Mouse (Mus musculus) midbrain, embryonic 10.5 days (tissue): ENCODE results near the gene G0s2. TPM values are rescaled to one million over a fixed set of nuclear protein-coding genes. Genes with fewer than 3 reads are reported as not detected.

Source experiments
- DNase-seq: peaks from one replicate; pipeline ENCODE4 v3.0.0-alpha.2; 2017; ENCODE audit warnings: low spot score
- H3K27ac ChIP-seq: fragments of 300-500 bp; sonication (generic); replicated peaks from 2 replicates; pipeline ENCODE4 v1.5.1; 2016; ENCODE audit warnings: mild to moderate bottlenecking
- H3K27me3 ChIP-seq: fragments of 300-500 bp; sonication (generic); 2 replicates; pipeline ENCODE4 v1.6.1; 2016; ENCODE audit warnings: low read depth, mild to moderate bottlenecking; ENCODE audit not compliant: poor library complexity, severe bottlenecking
- H3K36me3 ChIP-seq: fragments of 300-500 bp; sonication (generic); 2 replicates; pipeline ENCODE4 v1.6.1; 2016; ENCODE audit warnings: mild to moderate bottlenecking, moderate library complexity
- H3K4me1 ChIP-seq: fragments of 300-500 bp; sonication (generic); 2 replicates; pipeline ENCODE4 v1.6.1; 2016
- H3K4me3 ChIP-seq: fragments of 300-500 bp; sonication (generic); 2 replicates; pipeline ENCODE4 v1.5.1; 2016; ENCODE audit warnings: mild to moderate bottlenecking, moderate library complexity
- H3K9me3 ChIP-seq: fragments of 300-500 bp; sonication (generic); replicated peaks from 2 replicates; pipeline ENCODE4 v1.6.1; 2016; ENCODE audit warnings: mild to moderate bottlenecking
- WGBS: fragments of 180-500 bp; shearing (Covaris S2); methylation state at CpG from one replicate; pipeline ENCODE4 v1.1.7; 2016; 5-methylcytosine and 5-hydroxymethylcytosine counted together
- polyA plus RNA-seq: library from polyadenylated mRNA; unstranded; fragments of >200 nt; fragmentation: Nextera tagmentation; extraction: Ambion mirVana; gene quantifications from 2 replicates; pipeline ENCODE4 v1.2.1, GENCODE M21; 2016

G0s2 gene
- polyA plus RNA-seq, 1 experiment from 2014 or later: 9.0 TPM

DNA sequence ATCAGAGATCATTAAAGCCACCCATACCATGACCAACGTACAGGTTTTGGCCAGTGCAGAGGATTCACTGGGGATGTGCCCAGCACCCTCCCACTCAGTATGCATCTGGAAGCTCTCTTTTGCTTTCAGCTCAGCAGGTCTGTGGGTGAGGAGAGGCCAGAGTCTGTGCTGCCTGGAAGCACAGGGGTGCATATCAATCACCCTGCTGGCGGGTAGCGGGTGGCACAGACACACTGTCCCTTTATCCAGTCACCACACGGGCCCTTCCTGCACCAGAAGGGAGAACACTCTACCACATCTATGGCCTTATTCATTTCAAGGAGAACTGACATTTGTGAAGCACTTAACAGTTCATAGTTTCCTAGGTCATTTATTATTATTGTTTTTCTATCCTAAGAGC is 34.6 kb downstream of the G0s2 start:
- WGBS: 70% methylated on average over 4 of the region's 4 CpGs
- H3K36me3 ChIP-seq: no peaks in the 10 kb centered on the region
- no peaks in the 10 kb centered on the region; the same call in 1 of the 2 replicates for H3K4me1 ChIP-seq
- no peak overlapping the region for H3K27ac ChIP-seq
- H3K4me3 ChIP-seq: no peak overlapping the region
- H3K27me3 ChIP-seq: no peaks in the 10 kb centered on the region
- no peak for DNase-seq
- H3K9me3 ChIP-seq: no peaks in the 10 kb centered on the region

DNA sequence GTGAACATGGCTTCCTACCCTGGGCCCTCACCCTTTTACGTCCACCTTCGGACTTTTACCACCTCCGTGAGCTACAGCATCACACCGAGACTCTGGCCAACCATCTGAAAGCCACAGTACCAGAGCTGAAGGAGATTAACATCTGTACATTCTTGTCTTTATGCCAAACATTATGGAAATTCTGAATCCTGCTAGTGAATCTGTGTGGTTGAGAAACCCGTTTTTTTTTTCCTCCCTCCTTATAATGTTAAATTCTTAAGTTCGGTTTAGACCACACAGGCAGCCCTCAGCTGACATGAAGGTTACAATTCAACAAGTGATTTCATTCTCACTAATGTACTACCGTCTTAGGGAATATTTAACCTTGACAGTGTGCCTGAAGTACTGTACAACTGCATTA is 38.1 kb downstream of the G0s2 start:
- Histone ChIP-seq H3K36me3 (no peaks in the 10 kb centered on the region), H3K4me1 (no peaks in the 10 kb centered on the region), H3K4me3 (no peak overlapping the region), H3K27me3 (peaks cover 34% of the 10 kb centered on the region), H3K9me3 (no peaks in the 10 kb centered on the region), H3K27ac (no peak overlapping the region)
- WGBS: 93% methylated on average over 7 of the region's 7 CpGs
- no peak for DNase-seq

DNA sequence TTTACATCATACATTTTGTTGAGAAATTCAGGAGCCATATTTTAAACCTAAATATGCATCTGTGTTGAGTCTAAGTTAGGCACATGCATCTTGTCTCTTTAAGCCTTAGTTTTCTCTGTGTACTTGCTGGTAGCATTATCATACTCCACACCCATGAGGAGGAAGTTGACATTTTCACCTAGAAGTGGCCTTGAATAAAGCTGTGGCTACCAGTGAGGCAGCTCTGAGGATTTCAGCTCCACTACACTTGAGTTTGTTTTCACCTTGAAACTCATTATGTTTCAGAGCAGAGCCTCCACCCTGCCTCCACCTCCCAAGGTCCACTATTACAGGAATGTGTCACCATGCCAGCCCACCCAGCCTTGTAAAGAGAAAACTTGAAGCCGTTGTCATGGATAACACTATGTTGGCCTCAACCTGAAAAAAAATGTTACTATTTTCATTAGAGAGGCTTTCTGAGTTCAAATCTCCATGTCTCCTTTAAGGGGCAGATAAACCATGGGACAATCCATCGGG is 38.8 kb downstream of the G0s2 start:
- H3K4me1 ChIP-seq: no peaks in the 10 kb centered on the region
- no peak overlapping the region for H3K27ac ChIP-seq
- no peaks in the 10 kb centered on the region for H3K36me3 ChIP-seq
- H3K9me3 ChIP-seq: no peaks in the 10 kb centered on the region
- no peak overlapping the region for H3K4me3 ChIP-seq
- no peak for DNase-seq
- 90% methylated on average over 2 of the region's 2 CpGs for WGBS
- H3K27me3 ChIP-seq: peaks cover 39% of the 10 kb centered on the region

DNA sequence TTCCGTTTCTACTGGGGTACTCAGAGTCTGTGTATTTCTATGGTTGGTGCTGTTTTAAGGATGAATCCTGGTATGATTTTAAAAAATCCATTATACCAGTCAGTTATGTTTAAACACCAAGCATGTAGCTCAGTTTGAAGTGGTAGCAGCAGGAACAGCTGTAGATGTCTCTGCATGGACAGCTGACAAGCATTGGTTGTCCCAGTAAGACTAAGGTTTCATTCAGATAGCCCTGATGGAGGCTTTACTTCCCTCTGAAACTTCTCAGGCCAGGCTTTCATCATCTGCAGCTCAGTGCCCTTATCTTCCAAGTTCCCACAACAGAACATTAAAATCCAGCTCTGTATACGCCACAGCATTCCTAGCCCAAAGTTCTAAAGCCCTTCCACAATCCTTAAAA is 40.3 kb downstream of the G0s2 start:
- 92% methylated on average over 2 of the region's 2 CpGs for WGBS
- H3K4me1 ChIP-seq: peaks cover 9% of the 10 kb centered on the region
- no peak overlapping the region for H3K27ac ChIP-seq
- H3K36me3 ChIP-seq: no peaks in the 10 kb centered on the region
- H3K9me3 ChIP-seq: no peaks in the 10 kb centered on the region
- peaks cover 39% of the 10 kb centered on the region for H3K27me3 ChIP-seq
- DNase-seq: no peak
- H3K4me3 ChIP-seq: no peak overlapping the region

DNA sequence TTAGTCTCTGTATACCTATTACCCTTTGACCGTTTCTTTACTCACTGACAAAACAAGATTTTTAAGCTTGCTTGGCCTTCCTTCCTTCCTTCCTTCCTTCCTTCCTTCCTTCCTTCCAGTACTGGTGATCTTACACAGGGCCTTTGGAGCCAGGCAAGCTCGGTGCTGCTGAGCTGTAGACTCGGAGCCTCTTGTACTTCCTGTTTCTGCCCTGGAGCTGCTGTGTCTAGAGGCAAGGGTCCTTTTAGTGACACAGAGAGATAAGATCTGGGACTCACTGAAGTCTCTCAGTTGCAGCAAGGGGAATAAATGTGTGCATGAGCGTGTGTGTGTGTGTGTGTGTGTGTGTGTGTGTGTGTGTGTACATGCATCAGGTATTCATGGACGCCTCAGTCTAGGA is 42.1 kb downstream of the G0s2 start:
- Histone ChIP-seq H3K36me3 (no peaks in the 10 kb centered on the region), H3K4me1 (peaks cover 12% of the 10 kb centered on the region), H3K4me3 (no peak overlapping the region), H3K9me3 (no peaks in the 10 kb centered on the region), H3K27ac (no peak overlapping the region), H3K27me3 (peaks cover 49% of the 10 kb centered on the region)
- 81% methylated on average over 5 of the region's 5 CpGs for WGBS
- DNase-seq: no peak

DNA sequence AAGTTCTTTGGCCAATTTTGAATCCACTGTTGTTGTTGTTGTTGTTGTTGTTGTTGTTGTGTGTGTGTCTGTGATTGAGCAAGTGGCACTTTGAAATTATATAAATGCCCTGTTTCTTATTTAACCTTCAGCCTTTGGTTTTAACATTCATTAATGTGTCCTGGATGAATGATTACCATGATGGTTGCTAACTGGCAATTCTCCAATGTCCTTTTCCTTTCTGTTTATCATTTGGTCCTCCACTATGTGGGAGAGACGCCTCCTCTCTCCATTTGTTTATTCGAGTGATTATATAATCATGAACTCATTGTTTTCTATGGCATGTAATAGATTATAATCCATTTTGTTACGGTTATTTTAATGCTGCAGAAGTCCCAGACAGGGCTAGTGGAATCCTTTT is 42.5 kb downstream of the G0s2 start:
- Histone ChIP-seq H3K4me3 (no peak overlapping the region), H3K9me3 (no peaks in the 10 kb centered on the region), H3K4me1 (peaks cover 12% of the 10 kb centered on the region), H3K27me3 (peaks cover 53% of the 10 kb centered on the region), H3K27ac (no peak overlapping the region), H3K36me3 (no peaks in the 10 kb centered on the region)
- no peak for DNase-seq
- 86% methylated on average over 3 of the region's 3 CpGs for WGBS

DNA sequence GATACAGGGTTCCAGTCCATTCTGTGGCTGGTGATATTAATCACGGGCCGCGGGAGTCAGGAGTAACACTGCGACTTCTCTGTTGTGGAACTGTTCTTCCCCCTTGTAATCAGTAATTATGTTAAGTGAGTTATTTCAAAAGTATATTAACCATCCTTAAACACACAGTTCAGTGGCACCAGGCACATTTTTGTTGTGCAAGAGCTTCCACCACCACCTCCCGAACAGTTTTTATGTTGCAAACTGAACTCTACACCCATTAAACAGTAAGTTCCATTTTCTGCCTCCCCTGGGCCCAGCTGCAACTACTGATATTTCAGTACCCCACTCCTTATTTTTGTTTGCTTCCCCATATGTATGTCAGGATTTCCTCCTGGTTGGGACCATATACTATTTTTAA is 43.4 kb downstream of the G0s2 start:
- no peak overlapping the region for H3K4me3 ChIP-seq
- WGBS: 95% methylated on average over 5 of the region's 5 CpGs
- H3K36me3 ChIP-seq: no peaks in the 10 kb centered on the region
- no peaks in the 10 kb centered on the region for H3K9me3 ChIP-seq
- H3K4me1 ChIP-seq: peaks cover 12% of the 10 kb centered on the region
- no peak overlapping the region for H3K27ac ChIP-seq
- H3K27me3 ChIP-seq: peaks cover 57% of the 10 kb centered on the region
- DNase-seq: no peak

DNA sequence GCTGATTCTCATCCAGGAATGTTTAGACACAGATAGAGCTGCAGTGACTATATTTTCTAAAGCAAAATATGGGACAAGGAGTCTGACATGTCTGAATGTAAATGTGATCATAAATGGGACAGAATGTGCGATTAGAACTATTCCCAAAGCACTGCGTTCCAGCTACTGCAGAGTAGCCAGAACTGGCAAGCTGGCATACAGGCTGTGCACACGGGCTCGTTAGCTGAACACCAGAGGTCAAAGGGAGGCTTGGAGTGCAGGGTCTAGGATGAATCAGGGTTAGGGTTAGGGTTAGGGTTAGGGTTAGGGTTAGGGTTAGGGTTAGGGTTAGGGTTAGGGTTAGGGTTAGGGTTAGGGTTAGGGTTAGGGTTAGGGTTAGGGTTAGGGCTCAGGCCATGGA is 45.5 kb downstream of the G0s2 start:
- peaks cover 58% of the 10 kb centered on the region for H3K27me3 ChIP-seq

DNA sequence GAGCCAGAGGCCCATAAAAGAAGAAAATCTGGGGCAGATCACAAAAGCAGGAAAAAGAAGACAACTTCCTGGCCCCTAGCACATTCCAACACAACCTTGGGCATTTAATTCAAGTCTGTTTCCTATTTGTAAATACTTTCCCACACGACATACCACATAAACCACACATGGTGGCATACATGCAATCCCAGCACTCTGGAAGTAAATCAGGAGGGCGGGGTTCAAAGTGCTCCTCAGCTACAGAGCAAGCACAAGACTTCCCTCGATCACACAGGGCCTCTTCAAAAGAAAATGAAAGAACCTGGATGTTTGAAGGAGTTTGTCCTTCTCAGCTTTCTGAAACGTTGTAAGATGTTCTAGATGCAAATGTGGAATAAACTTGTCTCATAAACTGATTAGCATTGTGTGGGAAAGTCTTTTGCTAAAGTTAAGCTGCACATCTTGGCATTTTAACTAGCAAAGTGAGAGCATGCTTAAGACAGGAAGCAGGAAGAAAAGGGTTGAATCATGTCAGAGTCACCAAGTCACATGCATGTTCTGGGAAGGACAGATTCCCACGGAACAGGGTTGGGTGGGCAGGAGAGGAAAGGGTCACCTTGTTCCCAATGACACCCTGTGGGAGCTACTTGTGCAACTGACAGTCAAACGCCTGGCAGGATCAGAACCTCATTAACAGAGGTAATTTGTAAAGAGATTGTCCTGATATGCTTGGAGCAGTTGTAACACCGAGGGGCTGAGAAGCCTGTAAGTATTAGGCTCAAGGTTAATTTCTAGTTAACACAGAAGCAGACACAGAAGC is 46.1 kb downstream of the G0s2 start:
- 63% methylated on average over 7 of the region's 7 CpGs for WGBS
- peaks cover 12% of the 10 kb centered on the region for H3K4me1 ChIP-seq
- peaks cover 53% of the 10 kb centered on the region for H3K27me3 ChIP-seq
- no peaks in the 10 kb centered on the region for H3K36me3 ChIP-seq
- H3K27ac ChIP-seq: no peak overlapping the region
- H3K4me3 ChIP-seq: no peak overlapping the region
- DNase-seq: no peak
- no peaks in the 10 kb centered on the region for H3K9me3 ChIP-seq

More for the DNA sequence above, 45.5 kb downstream of the G0s2 start:
- 73% methylated on average over 4 of the region's 4 CpGs for WGBS
- Histone ChIP-seq H3K4me3 (no peak overlapping the region), H3K9me3 (no peaks in the 10 kb centered on the region), H3K36me3 (no peaks in the 10 kb centered on the region), H3K27ac (no peak overlapping the region), H3K4me1 (peaks cover 12% of the 10 kb centered on the region)
- DNase-seq: no peak

DNA sequence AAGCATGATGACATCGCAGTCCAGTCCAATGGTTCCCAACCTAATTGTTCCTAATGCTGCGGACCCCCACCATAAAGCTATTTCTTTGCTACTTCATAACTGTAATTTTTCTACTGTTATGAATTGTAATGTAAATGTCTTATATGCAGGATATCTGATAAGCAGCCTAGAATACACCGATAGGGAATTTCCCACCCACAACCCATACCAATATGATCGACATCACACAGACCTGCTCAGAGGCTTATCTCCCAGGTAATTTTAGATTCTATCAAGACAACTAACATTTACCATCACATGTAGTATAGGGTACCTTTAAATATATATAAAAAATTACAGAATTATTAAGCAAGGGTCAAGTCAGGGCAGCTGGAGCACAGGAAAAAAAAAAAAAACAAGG is 46.9 kb downstream of the G0s2 start:
- Histone ChIP-seq H3K36me3 (no peaks in the 10 kb centered on the region), H3K27me3 (peaks cover 46% of the 10 kb centered on the region), H3K4me1 (peaks cover 12% of the 10 kb centered on the region), H3K9me3 (no peaks in the 10 kb centered on the region), H3K27ac (no peak overlapping the region), H3K4me3 (no peak overlapping the region)
- no peak for DNase-seq
- 93% methylated on average over 4 of the region's 4 CpGs for WGBS

DNA sequence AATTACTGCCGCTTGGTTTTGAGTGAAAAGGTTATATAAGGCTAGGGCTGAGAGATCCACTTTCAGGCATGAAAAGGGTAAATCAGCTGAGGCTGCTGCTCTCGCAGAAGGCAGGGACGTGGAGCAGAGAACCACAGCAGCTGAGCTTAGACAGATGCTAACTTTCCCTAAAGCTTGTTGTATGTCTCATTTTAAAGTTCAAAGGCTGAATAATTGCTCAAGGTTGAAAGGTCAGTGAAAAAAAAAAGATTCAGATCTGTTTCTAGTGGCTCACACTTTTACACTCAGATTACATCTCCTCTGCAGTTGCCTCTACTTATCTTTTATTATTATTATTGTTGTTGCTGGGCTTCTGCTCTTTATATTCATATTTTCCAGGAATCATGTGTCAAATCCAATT is 47.5 kb downstream of the G0s2 start:
- WGBS: 38% methylated on average over 3 of the region's 3 CpGs
- no peak overlapping the region for H3K27ac ChIP-seq
- no peaks in the 10 kb centered on the region for H3K9me3 ChIP-seq
- H3K4me3 ChIP-seq: no peak overlapping the region
- H3K36me3 ChIP-seq: no peaks in the 10 kb centered on the region
- peaks cover 12% of the 10 kb centered on the region for H3K4me1 ChIP-seq
- DNase-seq: no peak
- peaks cover 40% of the 10 kb centered on the region for H3K27me3 ChIP-seq
